Mouse (Mus musculus): ENCODE measurements around the gene Plac9a.
"Not testable (repeated sequence)": the region's sequence is repeated elsewhere in the genome, so short reads cannot be mapped to it uniquely, and the experiment has no call there.

Gene Plac9a

DNA sequence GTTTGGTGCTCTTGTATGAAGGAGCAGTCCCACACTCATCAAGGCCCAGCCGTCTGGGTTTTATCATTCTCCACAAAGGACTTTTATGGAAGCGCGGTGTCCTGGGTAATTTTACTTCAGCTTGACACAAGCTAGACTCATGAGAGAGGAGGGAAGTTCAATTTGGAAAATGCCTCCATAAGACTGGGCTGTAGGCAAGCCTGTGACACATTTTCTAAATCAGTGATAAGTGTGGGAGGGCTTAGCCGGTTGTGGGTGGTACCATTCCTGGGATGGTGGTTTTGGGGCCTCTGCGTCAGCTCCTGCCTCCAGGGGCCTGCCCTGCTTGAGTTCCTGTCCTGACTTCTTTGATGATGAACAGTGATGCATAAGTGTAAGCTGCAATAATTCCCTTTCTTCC, 37.6 kb downstream of the Plac9a start:
- no peak for DNase-seq (ENCODE audit: low spot score)

DNA sequence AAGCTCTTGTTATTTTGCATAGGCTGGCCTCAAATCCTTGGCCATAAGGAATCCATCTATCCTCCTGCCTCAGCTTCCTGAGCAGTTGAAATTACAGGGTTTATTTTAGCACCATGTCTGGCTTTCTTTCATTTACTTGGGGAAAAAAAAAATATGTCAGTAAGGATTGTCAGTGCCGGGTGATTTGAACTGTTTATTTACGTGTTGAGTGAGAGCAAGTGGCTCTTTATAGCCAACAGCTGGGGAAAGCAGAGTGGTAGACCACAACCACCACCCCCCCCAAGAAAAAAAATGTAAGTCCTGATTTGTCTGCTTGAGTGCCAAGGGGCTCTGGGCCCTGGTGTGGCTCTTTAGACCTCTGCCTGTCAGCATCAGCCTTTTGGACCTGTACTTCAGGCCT, 39.2 kb downstream of the Plac9a start:
- DNase-seq (ENCODE audit: low spot score), result no peak

DNA sequence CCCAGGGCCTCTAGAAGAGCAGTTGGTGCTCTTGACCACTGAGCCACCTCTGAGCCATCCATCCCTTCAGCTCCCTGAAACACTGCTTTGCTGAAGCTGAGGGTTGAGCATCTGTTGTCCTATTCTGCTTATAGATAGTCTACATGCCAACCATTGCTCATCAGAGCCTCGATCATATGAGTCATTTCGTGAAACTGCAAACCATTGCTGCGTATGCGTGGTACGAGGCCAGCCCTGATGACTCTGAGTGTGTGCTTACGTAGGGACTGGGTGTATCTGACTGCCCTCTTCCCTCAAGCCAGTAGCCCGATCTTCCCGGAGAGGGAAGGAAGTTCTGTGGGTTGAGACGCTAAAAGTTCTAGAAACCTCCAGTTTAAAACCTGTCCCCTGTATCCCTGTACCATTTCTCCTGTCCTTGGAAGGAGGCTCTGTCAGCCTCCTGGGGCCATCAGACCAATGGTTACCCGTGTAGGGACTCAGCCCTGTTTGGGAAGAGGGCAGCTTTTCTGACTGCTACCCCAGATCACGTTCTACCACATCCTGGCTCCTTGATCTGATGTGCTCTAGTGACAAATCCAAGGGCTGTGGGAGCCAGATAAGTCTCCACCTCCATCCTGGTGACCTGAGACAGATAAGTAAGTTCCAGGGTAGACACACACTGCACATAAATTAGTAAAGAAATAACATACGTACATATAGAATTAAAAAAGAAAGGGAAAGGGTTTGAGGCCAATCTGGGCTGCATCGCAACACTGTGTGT, 40.9 kb downstream of the Plac9a start:
- peak; percentile 13 for DNase-seq (ENCODE audit: low spot score)

DNA sequence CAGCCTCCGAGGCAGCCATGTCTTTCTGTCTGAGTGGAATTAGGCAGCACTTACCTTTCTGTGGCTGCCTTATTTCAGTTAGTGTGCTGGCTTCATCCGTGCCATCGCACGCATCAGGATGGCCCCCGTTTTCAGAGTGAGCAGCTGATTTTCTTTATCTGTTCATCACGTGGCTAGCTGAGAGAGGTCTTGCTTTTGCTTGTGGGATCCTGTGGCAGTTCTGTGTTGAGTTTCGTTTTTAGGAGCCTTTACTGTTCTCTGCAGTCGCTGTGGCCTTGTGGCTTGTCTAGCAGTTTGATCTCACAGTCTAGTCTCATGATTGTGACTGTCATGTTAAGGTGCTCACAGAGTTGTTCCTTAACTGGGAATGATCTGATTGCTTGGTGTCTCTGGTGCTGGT, 45.0 kb downstream of the Plac9a start:
- no peak for DNase-seq (ENCODE audit: low spot score)

DNA sequence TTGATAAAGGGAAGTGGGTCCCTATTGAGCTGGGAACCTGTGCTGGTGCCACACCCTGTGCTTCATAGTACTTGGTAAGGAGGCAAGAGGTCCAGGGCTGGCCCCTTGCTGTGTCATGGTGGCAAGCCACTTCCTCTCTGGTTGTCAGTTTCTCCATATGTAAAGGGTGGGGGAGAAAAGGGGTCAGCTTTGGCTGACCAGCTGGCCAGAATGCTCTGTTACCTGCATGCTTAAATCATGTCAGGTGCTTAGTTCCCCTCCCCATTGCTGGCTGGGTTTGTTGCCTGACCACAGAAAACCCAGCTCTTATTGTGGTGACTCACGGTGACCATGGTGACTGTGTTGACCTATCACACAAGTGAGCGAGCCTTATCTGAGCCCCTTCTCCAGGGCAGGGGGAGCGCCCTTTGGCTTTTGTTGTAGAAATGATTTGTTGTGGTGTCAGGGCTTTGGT, 45.7 kb downstream of the Plac9a start:
- DNase-seq (ENCODE audit: low spot score), result no peak

DNA sequence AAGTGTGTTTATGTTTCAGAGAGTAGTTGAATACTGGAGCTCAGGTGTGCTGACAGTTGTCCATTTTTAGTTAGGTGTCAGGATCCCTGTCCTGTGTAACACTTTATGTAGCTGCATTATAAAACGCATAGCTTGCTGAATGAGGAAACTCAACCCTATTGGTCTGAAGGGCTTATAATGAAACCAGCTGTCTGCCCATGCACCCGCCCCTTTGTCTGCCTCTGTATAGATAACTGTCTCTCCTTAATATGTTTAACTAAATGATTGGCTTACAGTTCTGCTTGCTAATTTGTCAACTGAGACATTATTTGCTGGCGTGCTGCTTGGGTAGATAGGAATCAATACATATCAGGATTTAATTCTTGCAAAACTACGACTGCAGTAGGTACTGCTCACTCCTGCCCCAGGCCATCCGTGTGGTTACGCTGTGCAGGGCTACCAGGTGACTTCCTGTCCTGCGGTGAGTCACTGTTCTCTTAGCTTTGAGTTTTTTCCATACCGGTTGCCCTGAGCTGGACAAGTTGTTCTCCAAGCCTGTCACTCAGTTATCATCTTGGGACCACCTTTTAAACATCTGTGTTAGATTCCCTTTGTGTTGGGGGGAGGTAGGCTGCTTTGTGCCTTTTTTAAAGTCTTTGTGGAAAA, 47.5 kb downstream of the Plac9a start:
- DNase-seq (ENCODE audit: low spot score), result no peak

DNA sequence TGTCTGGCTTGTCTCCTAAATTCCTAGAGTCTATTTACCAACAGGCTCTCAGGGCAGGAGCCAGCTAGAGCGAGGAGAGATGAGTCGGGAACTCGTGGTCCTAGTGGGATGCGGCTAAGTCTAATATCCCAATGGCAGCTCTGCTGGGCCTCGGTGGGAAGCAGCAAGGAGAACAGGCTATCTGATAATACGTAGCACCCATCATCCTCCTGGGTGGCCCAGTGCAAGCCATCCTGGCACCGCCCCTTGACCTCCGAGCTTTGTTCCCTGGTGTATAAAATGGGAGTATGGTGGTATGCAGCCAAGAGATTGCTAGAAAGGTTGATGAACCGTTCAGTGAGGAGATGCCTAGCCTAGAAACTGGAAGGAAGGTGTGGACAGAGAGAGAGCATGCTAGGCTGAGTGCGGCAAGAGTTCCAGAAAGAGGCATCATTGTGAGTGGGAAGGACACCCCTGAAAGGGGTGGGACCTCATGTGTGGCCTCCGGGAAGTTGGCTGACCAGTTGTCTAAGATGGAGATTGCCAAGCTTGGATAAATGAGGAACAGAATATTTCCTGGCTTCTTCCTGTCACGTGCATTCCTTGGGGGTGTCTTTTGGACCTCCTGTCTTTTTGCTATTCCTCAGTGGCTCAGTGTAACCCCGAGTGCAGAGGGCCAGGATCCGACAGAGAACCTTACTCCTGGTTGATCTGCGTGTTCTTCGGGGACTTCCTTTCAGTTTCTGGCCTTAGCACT, 49.0 kb downstream of the Plac9a start:
- no peak for DNase-seq (ENCODE audit: low spot score)

DNA sequence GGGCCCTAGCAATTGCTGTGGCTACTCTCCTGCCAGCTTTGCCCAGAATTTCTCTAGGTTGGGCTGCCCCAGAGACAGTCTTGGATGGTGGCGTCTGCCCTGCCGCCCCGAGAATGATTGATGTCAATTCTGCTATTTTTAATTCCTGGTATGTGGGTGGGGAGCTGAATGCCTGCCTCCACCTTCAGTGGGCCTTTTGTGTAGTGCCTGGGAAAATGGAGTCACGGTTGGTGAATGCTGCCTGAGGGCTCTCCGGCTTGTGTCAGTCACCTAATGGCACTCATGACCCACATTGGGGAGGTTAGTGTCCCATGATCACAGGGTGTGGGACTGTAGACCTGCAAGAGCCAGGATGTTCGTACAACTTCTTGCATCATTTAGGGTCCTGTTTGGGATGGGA, 49.6 kb downstream of the Plac9a start:
- DNase-seq (ENCODE audit: low spot score), result no peak

DNA sequence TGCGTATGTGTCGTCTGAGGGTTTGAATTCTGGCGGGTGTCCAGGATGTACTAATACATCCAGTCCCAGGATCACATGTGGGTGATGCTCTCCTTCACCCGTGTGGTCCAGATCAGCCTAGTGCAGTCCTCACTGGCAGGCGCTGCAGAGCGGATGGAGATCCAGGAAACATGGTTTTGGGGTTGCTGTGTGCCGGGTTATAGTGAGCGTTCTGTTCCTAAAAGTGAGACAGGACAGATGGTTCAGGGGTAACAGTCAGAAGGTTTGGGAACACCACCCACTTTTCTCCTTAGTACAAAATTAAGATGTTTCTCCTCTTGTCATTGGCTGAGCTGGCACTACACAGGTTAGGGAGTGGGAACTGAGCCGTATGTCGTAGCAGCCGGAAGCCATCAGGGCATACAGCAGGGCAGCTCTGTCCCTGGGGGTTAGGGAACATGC, 50.8 kb downstream of the Plac9a start:
- no peak for DNase-seq (ENCODE audit: low spot score)

DNA sequence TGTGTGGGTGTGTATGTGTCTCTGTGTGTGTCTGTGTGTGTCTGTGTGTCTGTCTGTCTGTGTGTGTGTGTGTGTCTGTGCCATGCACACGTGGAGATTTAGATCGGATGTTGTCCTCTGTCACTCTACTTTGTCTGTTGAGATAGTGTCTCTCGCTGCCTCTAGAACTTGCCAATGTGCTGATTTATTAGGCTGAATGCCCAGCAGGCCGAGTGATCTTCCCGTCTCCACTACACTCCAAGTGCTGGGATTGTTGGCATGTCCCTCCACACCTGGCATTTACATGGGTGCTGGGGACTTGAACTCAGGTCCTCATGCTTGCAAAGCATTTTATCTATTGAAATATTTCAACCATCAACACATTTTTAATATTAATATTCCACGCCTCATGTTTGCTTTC, 51.7 kb downstream of the Plac9a start:
- peak; percentile 40 for DNase-seq (ENCODE audit: low spot score)

DNA sequence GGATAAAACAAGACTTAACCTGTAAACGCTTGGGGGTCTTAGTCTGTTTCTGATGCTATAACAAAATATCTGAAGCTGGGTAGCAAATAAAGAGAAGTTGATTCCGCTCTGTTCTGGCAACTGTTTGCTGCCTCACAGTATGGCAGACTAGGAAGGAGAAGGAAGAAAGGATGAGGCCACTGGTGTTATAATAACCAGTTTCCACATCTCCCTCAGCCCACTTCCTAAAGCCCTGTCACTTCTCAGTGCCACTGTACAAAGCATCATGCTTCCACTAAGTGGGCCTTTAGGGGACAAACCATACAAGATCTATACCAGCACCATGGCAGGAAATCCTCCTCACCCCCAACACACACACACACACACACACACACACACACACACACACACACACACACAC, 52.5 kb downstream of the Plac9a start:
- no peak for DNase-seq (ENCODE audit: low spot score)

DNA sequence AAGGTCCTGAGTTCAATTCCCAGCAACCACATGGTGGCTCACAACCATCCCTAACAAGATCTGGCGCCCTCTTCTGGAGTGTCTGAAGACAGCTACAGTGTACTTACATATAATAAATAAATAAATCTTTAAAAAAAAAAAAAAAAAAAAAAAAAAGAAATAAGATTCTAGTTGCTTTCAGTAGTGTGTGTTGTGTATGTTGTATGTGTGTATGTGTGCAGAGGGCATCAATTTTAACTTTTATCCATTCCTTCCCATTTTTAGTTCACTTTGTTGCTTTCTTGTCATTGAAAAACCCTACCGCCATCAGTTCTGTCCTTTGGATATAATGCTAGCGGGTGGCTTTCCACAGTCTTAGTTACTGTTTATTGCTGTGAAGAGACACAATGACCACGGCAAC, 54.2 kb downstream of the Plac9a start:
- not testable (repeated sequence) for DNase-seq (ENCODE audit: low spot score)

DNA sequence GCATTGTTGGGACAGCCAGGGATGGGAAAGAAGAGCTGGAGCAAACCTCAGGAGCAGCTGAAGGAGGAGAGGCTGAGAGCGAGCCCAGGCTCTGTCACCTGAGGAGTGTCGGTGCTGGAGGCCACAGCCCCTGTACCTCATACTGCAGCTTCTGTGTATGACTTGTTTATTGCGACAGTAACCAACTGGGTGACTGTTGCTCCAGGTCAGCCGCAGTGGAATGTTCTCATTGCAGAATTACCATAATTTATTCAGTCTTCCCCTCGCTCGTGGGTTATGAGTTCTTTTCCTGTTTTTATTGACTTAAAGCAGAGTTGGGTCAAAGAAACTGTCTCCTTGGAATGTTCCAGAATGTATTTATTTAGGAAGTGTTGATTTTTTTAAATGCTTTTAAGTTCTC, 54.7 kb downstream of the Plac9a start:
- no peak for DNase-seq (ENCODE audit: low spot score)

DNA sequence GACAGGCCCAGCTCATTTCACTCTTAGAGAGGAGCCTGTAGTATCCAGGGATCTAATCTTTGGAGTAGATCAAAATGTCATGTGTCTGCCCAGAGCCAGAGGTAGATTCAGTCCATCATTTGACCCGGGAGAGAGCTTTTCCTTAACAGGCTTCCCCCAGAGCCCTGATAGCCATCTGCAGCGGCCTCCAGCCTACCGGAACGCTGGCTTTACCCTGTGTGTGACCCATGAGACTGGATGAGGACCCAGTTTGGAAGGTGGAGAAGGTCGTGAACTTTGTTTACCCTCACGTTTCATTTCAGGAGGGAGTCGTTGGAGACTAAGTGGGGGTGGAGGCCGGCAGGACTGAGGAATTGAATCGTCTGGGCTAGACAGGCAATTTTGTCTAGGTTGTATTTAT, 55.2 kb downstream of the Plac9a start:
- DNase-seq (ENCODE audit: low spot score), result no peak

DNA sequence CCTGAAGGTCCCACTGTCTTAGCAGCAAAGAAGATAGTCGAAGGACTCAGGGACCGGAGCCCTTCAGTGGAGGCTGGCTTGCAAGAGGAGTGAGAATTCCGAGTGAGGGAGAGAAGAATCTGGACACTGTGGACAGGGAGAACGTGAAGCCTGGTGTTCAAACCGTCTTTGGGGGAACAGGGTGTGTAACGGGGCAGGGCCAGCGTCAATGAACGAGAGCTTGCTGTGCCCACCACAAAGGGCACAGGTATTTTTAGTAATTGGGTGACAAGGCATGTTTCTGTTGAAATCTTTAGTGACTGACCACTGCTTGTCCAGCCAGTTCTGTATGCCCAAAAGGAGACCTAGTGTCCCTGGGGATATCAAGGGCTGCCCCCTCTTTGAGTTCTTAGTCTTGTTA, 56.4 kb downstream of the Plac9a start:
- DNase-seq (ENCODE audit: low spot score), result no peak

DNA sequence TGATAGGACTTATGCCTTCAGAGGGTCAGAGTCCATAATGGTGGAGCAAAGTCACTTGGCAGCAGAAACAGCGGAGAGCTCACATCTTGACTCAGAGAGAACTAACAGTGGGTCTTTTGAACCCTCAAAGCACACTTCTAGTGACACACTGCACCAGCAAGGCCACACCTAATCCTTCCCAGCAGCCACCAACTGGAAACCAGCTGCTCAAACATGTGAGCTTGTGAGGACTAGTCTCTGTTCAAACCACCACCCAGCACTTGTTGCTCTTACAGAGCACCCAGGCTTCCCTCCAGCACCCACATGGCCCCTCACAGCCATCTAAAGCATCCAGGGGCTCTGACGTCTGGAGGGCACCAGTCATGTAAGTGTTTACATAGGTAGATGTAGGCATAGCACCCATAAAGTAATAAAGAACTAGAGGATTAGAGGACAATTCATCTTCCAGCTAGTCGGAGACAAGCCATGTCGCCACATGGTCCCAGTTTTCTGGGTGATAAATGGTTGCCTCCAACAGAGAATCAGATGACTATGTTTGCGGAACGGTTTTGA, 57.0 kb downstream of the Plac9a start:
- DNase-seq (ENCODE audit: low spot score), result no peak

DNA sequence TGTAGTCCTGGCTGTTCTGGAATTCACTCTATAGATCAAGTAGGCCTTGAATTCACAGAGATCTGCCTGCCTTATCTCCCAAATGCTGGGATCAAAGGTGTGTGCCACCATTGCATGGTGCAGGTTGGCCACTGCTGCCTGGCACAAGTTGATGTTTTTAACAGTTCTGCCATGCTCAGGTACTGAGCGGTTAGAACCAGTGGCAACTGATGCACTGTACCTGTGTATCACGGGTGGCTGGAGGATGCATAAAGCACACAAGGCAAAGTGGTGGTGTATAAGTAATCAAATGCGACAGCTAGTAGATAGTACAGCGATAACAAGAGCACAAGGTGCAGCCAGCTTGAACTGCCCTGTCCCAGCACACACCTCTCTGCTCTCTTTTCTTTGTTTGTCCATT, 58.5 kb downstream of the Plac9a start:
- no peak for DNase-seq (ENCODE audit: low spot score)

DNA sequence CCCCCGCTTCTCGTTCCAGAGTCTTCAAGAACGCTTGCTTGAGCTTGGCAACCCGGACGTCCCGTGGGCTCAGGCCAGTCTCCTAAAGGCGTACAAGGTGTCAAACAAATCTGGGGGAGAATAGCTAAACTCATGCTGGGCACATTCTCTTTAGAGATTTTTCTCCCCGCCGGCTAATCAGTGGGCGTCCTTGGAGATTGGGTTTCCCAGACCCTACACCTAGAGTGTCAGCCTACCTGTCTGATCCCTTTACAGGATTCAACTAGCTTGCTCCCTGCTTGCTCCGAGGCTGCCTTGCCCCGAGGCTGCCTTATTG, 60.3 kb downstream of the Plac9a start:
- DNase-seq (ENCODE audit: low spot score), result no peak

DNA sequence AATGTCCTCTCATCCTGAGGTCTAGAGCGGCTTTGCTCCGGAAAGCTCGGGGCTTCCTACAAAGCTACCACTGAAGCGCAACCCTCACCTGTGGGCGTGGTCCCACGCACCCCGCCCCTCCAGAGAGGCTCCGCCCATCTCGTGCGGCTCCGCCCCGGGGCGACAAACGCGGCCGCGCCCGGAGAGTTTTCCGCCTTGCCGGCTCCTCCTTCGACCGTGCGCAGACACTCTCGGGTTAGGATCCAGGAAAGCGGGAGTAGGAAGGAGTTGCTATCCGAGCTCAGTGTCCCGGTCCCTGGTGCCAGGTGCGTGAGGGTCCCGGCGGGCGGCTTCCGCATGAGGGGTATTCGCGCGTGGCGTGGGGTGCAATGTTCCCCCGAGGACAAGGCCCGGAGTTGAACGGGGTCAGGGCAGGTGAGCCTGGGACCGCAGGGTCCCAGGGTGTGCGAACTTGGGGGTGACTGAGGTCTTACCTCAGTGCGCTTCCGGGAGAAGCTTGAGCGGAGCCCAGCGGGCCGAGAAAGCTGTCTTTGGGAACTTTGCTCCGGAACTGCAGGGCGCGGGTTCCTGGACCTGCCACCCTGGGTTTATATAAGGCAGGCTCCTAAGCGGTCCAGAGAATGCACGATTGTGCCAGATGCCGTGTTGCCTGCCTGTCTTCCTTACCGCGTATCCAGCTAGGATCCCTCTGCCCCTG, 60.8 kb downstream of the Plac9a start, which contains the start of gene Anxa11:
Gene Anxa11 (plus strand): TSS at position 166 of the 697 bp plus-strand sequence.
- peak; percentile 68 for DNase-seq (ENCODE audit: low spot score)

DNA sequence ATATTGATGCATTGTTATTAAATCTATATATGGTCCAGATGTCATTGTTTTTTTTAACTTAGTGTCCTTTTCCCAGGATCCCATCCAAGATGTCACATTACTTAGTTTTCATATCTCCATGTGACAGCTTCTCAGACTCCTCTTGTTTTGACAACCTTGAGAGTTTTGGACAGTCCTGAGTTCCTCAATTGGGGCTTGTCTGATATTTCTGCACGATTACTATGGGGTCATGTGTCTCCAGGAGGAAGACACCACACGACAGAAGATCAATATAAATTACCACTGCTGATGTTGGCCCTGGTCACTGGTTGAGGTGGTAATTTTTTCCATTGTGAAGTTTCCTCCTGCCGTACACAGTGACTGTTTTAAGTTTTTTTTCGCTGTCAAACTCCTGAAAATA, 61.3 kb downstream of the Plac9a start:
- DNase-seq (ENCODE audit: low spot score), result no peak

DNA sequence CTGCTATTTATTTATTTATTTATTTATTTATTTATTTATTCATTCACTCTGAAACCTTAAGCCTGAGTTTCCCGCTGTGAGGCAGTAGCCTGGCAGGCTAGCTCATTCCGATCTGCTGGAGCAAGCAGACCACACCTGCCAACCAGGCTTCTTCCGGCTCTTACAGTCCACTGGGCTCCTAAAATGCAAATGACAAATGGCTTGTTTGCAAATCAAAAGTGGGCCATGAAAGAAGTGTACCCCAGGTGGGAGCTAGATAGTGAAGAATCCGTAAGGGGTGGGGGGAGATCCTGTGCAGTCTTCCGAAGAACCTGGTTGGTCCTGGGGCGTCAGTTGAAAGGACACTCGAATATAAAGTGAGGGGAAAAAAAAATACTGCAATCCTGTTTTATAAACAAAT, 61.9 kb downstream of the Plac9a start:
- DNase-seq (ENCODE audit: low spot score), result no peak

DNA sequence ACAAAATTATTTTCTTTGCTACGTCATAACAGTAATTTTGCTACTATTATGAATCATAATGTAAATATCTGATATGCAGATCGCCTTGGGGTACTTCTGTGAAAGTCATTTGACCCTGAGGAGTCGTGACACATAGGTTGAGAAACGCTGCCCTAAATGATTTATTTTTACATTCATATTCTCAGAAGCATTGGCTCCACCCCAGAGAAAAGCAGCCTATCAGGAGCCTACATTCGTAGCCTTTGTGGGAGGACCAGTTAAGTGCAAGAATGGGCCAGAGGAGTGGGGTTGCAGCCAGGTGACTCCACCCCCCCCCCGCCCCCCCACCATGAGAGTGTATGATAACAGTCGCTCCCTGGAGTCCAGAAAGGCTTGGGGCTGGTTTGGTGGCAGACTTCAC, 63.1 kb downstream of the Plac9a start:
- no peak for DNase-seq (ENCODE audit: low spot score)
